Mouse (Mus musculus): ENCODE measurements around the gene Phkg1.
"Not testable (repeated sequence)": the region's sequence is repeated elsewhere in the genome, so short reads cannot be mapped to it uniquely, and the experiment has no call there.

Phkg1 gene

DNA sequence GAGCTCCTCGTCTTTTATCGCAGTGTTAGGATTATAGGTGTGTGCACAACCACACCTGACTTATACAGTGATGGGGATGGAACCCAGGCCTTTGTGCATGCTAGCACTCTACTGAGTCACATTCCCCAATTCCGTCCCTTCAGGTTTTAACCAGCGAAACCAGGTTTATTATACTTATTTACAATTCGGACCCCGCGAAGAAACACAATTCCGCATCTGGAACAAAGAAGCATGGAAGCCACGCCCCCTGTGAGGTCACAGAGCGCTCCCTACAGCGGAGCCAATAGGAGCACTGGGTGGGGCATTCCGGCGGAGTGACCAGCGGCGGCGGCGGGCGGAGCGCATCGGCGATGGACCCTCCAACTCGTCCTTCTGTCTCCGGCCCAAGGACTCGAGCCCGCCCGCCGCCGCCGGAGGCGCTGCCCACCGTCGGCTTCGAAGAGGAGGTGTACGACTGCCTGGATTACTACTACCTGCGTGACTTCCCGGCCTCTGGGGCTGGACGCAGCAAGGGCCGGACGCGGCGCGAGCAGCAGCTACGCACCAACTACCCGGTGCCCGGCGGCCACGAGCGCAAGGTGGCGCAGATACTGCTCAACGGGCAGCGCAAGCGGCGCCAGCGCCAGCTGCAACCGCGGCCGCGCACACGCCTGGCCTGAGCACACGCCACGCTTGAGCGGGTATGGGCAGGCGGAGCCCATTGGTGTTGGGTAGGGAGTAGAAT is 10.1 kb upstream of the Phkg1 start, which contains the start of gene Nupr1l:
Nupr1l (plus strand) TSS at position 299 of the 724 bp plus-strand sequence.
- in situ Hi-C loops (cut with MboI; ENCODE audit: unreplicated experiment in 2 of 2), result no loop called here

DNA sequence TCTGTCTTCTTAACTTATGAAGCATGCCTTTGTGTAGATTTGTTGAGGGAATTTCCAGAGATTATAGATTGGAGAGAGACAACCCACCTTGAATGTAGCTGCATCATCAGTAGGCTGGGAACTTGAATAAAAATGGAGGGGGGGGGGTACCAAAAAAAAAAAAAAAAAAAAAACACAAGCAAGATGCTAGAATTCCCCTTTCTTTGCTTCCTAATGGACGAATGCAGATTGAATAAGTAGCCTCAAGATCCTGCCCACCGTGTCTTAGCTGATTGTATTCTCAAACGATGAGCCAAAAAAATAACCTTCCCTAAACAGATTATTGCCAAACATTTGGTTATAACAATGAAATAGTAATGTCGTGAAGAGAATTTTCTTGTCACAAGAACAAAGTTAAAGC is 9.4 kb upstream of the Phkg1 start:
- in situ Hi-C loops (cut with MboI; ENCODE audit: unreplicated experiment in 2 of 2), result no loop called here

DNA sequence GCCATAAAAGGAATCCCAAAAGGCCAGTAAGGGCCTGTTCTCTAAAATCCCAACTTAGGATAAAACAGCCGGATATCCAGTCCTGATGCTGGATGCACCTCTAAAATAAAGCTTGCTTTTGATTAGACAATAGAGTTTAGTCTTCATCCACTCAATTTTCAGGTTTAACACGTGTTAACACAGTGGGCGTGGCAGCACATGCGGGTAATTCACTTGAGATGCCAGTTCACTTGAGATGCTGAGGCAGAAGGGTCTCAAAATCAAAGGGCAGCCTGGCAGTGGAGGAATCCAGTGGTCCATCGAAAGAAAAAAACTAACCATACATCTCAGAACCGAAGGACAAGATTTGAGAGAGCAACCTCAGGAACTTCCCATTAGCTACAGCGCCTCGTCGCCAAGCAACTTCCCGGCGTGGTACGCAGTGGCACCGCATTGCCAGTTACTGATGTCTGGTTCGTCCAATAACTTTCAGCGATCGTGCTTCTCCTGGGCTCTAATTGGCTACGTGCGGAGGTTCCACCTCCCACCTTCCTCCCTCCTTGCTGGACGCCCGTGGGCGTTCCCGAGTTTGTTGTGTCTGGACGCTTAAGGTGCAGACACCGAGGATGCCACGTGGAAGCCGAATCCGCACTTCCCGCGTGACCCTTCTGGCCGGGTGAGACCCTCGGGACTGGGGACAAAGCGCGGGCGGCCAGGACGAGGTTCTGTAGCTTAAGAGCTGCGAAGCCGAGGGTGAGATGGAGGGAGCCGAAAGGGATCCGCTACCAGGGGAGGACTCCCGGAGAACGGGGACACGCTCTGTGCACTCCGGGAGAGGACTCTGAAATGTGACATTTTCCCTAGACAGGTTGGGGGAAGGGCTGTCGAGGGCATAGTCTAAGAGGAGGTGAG is 2.9 kb downstream of the Phkg1 start, which contains the start of gene Zbed5:
Zbed5 (plus strand) TSS at position 526 of the 891 bp plus-strand sequence.
- in situ Hi-C loops (cut with MboI; ENCODE audit: unreplicated experiment in 2 of 2), result no loop called here

DNA sequence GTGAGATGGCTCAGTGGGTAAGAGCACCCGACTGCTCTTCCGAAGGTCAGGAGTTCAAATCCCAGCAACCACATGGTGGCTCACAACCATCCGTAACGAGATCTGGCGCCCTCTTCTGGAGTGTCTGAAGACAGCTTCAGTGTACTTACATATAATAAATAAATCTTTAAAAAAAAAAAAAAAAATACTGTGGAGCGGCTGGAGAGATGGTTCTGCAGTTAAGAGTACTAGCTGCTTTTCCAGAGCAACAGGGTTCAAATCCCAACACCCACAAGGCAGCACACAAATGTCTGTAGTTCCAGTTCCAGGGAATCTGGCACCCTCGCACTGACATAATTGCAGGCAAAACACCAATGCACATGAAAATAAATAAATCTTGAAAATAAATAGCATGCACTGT is 8.0 kb downstream of the Phkg1 start:
- in situ Hi-C loops (cut with MboI; ENCODE audit: unreplicated experiment in 2 of 2), result not testable (repeated sequence)

DNA sequence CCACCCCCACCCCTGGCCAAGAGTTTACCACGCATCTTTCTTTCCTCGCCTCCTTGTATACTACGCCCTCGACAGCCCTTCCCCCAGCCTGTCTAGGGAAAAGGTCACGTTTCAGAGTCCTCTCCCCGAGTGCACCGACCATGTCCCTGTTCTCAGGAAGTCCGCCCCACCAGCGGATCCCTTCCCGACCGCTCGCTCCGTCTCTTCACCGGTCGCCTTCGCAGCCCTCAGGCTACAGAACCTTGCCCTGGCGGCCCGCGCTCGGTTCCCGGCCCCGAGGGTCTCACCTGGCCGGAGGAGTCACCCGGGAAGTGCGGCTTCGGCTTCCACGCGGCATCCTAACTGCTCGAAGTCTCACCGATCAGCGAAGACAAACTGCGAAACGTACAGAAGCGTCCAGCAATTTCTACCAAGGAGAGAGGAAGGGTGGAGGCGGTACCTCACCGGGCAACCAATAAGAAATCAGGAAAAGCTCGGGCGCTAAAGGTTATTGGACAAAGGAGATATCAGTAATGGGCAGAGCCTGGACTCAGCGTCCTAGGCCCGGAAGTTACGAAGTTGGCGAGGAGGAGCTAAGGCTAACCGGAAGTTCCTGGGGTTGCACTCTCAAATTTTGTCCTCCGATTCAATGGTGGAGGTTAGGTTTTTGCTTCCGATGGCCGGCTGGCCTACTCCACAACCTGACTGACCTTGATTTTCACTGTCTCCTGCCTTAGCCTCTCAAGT is 11.3 kb downstream of the Phkg1 start, which contains the start of gene Chchd2:
Chchd2 (minus strand) TSS at position 560 of the 726 bp plus-strand sequence.
- in situ Hi-C loops (cut with MboI; ENCODE audit: unreplicated experiment in 2 of 2), result no loop called here

DNA sequence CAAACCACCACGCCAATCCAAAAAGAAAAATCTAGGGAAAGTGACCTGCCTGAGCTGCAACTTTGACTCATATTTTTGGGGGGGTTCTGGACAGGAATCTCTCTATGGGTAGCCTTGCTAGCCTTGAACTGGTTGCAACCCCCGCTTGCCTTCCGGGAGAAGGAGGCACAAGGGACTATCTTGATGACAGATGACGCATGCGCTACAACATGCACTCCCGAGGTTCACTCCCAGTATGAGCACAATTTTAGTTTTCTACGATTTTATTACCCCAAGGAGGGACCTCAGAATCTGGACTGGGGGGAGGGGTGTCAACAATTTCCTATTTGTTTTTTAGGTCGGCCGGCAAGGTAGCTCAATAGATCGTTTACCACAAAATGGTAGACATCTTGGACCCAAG is 12.1 kb downstream of the Phkg1 start:
- in situ Hi-C loops (cut with MboI; ENCODE audit: unreplicated experiment in 2 of 2), result no loop called here

DNA sequence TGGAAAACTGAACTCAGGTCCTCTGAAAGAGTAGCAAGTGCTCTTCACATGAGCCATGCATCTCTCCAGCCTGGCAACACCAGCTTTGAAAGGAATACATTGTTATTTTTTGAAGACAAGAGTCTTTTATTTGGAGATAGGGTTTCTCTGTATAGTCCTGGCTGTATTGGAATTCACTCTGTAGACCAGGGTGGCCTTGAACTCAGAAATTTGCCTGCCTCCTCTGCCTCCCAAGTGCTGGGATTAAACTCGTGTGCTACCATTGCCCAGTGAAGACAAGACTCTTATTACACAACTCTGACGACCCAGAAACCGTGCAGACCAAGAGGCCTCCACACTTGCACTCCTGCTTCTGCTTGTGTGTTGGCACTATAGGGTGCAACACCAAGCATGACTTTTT is 18.5 kb downstream of the Phkg1 start:
- in situ Hi-C loops (cut with MboI; ENCODE audit: unreplicated experiment in 2 of 2), result no loop called here

DNA sequence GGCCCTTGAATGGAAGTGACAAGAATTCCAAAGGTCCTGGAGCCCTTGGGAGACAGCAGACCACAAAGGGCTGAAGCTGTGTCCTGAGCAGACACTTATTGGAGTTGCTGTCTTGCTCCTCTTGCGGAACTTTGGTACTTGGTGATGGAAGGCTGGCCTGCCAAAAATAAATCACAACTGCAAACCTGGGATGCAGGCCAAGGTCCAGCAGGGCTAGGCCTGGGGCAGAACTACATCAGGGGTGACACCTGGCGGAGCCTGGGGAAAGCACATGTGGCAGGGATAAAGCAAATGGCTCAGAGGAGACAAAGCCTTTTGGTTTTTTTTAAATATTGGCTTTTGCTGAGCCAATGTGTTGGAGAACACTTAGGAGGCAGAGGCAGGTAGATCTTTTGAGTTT is 19.4 kb downstream of the Phkg1 start:
- in situ Hi-C loops (cut with MboI; ENCODE audit: unreplicated experiment in 2 of 2), result no loop called here

DNA sequence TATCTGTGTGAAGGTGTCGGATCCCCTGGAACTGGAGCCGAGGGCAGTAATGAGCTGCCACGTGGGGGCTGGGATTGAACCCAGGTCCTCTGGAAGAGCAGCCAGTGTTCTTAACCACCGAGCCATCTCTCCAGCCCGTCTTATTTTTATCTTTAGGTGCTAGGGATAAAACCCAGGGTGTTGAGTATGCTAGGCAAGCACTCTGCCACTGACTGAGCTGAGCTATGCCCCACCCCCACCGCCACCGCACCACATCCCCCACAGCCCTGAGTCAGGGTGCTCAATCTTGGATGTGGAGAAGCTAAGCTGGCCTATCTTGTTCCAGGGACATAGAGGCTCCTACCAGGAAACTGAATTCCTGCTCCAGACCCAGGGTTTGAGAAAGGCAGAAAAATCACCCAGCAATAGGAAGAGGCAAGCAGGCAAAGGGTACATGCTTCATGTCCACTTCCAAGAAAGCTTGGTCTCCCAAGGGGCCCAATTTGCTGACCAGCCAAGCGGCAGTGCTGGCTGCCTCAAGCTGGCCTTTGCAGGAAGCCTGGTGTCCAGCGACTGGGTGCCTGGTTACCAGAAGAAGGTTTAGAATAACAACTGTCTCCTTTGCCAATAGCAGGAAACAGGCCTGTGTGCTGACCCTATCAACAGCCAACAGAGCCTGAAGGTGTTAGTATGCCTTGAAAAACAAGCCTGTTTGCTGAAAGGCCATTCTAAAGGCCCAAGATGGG is 20.5 kb downstream of the Phkg1 start:
- in situ Hi-C loops (cut with MboI; ENCODE audit: unreplicated experiment in 2 of 2), result no loop called here

DNA sequence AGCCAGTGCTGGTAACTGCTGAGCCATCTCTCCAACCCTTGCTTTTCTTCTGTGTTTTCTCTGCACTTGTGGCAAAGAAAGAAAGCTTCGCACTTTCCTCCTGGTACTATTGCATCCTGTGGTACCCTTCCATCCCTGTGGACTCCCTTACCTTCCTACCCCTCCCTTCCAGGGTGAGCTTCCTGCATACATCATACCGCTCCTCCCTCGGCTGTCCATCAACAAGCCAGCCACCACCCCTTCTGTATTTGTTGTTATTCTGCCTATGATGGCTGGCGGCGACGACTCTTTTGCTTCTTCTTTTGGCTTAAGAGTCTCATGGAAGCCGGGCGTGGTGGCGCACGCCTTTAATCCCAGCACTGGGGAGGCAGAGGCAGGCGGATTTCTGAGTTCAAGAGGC is 23.3 kb downstream of the Phkg1 start:
- in situ Hi-C loops (cut with MboI; ENCODE audit: unreplicated experiment in 2 of 2), result no loop called here

DNA sequence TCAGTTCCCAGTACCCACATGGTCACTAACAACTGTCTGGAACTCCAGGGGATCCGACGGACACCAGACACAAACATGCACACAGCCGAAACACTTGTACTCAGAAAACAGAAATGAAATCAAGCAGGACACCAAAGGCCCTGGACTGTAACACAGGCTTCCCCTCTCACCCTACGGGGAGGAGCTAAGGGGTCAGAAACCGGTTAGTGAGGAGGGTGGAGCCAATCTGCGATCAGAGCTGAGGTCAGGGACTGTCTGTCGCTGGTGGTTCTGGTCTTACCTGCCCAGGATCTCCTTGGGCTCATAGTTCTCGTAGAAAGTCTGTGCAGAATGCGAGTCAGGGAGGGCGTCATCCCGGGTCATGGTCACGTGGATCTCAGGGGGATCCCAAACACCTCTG is 24.4 kb downstream of the Phkg1 start:
- in situ Hi-C loops (cut with MboI; ENCODE audit: unreplicated experiment in 2 of 2), result no loop called here

DNA sequence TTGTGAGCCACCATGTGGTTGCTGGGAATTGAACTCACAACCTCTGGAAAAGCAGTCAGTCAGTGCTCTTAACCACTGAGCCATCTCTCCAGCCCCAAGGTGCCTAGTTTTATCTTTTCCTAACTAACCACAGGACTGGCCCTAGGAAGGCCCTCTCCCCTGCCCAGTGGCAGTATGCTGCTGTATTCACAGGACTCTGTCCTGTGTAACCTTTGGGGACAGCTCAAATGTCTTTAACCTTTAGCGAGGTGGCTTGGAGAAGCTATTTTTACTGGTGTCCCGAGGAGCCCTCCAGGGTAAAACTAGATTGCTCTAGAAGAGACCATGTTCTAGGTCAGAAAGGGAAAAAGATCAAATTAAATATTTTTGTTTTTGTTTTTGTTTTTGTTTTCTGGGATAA is 27.1 kb downstream of the Phkg1 start:
- in situ Hi-C loops (cut with MboI; ENCODE audit: unreplicated experiment in 2 of 2), result no loop called here

DNA sequence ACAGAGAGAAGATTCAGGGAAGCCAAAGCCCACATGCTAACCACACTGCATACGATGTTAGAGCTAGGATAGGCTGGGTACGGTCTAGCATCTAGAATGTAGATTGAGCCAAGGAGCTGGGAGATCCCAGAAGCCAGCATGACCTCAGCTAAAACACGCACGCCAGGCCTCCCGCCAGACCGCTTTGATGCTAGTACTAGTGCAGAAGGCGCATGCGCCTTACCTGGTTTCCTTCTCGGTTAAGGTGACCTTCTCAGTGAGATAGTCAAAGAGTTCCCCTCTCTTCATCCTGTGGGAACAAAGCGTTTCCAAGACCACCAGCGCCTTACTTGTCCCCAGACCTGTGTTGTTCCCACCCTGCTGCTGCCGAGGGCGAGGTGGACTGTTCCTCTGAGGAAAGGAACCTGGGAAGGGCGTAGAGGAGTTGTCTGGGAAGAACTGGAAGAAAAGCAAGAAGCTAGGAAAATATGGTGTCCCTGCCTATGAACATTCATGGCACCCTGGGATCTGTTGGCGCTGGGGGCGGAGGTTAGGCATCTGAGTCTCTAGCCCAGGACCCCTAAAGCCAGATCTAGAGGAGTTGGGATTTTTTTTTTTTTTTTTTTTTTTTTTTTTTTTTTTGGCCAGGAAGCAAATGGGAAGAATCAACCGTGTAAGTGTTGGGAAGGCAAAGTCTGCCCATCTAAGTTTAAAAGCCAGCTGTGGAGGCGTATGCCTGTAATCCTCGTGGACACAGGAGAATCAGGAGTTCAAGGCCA is 28.9 kb downstream of the Phkg1 start:
- in situ Hi-C loops (cut with MboI; ENCODE audit: unreplicated experiment in 2 of 2), result no loop called here

DNA sequence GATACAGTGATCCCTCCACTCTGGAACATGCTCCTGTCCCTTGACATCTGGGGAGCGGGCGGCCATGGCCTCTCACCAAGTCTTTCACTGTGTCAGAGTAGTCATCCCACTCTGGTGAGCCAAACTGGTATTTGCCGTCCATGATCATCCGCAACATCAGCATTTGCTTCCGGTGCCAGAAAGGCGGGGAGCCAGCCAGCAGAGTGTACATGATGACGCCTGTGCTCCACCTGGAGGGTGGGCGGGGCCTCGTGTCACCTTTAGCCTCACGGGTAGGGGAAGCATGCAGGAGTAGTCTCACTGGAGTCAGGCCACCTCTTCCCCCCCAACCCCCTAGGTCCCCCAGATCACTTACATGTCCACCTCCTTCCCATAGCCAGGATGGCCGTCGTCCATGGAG is 32.5 kb downstream of the Phkg1 start:
- in situ Hi-C loops (cut with MboI; ENCODE audit: unreplicated experiment in 2 of 2), result no loop called here

DNA sequence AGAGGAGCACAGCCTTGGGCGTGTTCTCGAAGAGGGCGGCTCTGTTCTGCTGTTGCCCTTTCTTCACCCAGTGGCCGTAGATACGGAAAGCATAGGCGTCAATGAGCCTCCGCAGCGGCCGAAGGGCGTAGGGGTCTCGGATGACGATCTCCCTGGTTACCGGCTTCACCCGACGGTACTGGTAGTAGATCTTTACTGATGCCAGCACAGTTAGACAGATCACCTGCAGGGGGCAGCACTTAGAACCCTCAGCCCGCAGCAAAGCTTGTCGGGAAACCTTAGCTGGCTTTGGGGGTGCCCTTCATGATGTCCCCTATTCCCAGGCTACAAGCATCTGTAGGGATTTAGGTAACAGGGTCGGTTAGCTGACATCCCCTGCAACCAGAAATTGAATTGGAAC is 33.9 kb downstream of the Phkg1 start:
- in situ Hi-C loops (cut with MboI; ENCODE audit: unreplicated experiment in 2 of 2), result no loop called here

DNA sequence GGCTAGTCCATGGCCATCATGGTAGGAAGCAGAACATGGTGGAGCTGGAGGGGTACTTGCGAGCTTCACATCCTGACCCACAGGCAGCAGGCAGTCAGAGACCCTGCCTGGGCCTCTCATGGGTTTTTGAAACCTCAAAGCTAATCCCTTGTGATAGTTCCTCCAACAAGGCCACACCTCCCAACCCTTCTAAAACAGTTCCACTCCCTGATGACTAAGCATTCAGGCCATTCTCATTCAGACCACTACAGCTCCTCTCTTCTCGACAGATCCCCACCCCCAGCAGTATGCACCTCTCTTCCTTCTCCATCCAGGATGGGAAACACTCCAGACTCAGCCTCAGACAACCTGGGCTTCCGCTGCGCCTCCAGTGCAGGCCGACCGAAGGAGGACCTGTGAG is 36.0 kb downstream of the Phkg1 start:
- in situ Hi-C loops (cut with MboI; ENCODE audit: unreplicated experiment in 2 of 2), result no loop called here

DNA sequence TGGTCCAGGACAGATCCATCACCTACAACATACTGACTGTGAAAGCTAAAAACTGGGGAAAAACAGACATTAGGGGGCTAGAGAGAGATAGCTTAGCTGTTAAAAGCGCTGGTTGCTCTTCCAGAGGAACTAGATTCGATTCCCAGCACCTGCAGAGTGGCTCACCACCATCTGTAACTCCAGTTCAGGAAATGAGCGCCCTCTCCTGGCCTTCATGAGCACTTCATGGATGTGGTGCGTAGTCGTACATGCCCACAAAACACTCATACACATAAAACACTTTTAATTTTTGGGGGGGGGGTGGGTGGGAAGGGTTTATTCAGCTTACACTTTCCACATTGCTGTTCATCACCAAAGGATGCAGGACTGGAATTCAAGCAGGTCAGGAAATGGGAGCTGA is 41.9 kb downstream of the Phkg1 start:
- in situ Hi-C loops (cut with MboI; ENCODE audit: unreplicated experiment in 2 of 2), result no loop called here

DNA sequence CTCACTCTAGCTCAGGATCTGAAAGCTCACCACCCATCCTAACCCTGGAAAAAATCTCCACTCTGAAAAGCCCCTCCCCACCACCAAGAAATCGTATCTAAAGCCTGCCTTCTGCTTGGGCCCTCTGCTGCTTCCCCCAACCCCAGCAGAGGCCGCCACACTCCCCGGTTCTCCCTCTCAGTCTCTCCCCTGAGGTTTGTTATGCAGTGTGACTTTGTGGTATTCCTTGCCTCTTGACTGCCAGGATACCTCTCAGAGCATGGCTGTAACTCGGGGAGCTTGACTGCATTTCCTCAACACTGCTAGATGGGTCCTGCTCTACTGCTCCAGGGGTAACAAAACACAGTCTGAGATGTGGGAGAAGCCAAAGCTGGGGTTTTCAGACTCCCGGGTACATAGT is 43.2 kb downstream of the Phkg1 start:
- in situ Hi-C loops (cut with MboI; ENCODE audit: unreplicated experiment in 2 of 2), result no loop called here

DNA sequence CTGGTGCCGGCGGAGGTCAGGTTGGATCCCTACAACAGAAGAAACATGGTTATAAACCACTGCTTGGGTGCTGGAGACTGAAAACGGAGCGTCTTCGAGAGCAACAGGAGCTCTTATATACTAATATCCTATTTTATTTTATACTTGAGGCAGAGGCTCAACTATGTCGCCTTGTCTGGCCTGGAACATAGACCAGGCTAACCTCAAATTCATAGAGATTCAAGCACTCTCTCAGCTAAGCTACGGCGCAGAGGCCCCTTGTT is 50.9 kb downstream of the Phkg1 start:
- in situ Hi-C loops (cut with MboI; ENCODE audit: unreplicated experiment in 2 of 2), result no loop called here
